Mouse (Mus musculus): ENCODE measurements around the gene Glis2.

The Glis2 gene

DNA sequence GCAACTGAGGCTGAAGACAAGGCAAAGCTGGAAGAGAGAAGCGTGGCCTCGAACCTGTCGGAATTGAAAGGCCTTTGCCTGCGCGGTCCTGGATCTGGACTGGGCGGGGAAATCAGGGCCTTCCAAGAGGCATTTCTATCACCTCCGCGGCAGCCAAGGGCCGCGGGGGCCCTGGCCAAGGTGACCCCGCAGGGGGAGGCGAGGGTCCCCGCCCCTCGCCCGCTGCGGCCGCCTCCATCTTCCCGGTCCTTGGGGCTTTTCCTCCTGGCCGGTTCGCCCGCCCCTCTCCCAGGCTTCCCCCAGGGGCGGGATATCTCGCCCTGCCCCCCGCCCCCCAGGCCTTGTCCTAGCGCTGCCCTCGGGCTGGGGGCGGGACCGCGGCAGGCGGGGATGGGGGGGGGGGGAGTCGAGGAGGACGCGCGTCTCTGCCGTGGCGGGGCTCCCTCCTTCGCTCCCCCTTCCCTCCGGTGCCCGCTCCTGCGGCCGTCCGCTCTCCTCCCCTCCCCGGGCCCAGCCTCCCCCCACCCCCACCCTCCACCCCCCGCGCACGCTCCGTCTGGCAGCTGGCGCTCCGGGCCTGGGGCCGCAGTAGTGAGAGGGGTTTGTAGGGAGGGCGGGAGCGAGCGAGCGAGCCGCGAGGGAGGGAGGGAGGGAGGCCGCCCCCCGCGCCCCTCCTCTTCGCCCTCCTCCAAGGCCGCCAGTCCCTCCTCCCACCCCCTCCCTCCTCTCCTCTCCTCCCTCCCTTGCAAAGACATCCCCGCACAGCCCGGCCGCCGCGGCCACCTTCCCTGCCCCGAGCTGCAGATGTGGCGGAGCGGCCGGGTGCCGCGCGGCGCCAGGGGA, at the start of gene Glis2:
Gene Glis2, plus strand, starts transcription at position 743 of the 843 bp plus-strand sequence.
- peak; percentile 24 for DNase-seq (ENCODE audit: extremely low read depth, low read depth)

DNA sequence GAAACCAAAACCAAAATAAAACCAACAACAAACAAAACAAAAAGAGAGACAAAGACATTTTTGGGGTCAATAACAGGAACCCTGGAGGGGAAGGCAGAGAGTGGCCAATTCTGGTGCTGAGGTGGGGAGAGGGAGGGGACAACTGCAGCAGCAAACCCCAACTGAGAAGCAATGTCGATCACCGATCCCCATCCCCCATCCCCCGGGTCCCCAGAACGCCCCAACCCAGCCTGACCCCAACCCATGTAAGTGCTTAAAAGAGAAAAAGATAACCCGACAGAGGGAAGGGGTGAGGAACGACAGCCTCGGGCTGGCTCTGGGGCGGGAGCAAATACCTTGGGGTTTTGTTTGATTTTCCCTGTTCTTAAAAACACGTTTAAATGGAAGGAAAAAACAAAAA, 49.7 kb upstream of the Glis2 start:
- no peak for DNase-seq (ENCODE audit: extremely low read depth, low read depth)

DNA sequence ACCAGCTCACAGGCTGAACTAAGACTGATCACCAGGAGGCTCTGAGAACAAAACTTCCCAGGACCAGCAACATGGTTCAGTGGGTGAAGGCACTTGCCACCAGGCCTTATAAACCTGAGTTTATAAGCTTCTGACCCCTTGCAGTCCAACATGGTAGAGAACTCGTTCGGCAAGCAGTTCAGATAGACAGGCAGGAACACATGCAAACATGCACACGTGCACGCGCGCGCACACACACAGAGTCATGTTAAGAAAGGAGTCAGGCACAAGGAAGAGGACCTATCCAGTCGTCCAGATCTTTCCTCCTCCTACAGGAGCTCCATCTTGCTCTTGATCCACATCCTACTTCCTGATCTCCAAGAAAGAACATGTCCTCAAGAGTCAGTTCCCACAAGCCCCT, 47.7 kb upstream of the Glis2 start:
- DNase-seq (ENCODE audit: extremely low read depth, low read depth), result no peak

DNA sequence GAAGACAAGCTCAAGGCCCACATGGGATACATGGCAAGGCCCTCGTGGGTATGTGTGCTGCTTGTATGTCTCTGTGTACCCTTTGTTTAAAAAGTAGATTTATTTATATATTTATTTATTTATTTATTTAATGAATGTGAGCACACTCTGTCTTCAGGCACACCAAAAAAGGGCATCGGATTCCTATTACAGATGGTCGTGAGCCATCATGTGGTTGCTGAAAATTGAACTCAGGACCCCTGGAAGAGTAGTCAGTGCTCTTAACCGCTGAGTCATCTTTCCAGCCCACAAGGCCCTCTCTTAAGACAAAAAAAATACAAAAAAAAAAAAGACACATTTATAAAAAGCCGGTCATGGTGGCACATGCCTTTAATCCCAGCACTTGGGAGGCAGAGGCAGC, 46.9 kb upstream of the Glis2 start:
- DNase-seq (ENCODE audit: extremely low read depth, low read depth), result no peak

DNA sequence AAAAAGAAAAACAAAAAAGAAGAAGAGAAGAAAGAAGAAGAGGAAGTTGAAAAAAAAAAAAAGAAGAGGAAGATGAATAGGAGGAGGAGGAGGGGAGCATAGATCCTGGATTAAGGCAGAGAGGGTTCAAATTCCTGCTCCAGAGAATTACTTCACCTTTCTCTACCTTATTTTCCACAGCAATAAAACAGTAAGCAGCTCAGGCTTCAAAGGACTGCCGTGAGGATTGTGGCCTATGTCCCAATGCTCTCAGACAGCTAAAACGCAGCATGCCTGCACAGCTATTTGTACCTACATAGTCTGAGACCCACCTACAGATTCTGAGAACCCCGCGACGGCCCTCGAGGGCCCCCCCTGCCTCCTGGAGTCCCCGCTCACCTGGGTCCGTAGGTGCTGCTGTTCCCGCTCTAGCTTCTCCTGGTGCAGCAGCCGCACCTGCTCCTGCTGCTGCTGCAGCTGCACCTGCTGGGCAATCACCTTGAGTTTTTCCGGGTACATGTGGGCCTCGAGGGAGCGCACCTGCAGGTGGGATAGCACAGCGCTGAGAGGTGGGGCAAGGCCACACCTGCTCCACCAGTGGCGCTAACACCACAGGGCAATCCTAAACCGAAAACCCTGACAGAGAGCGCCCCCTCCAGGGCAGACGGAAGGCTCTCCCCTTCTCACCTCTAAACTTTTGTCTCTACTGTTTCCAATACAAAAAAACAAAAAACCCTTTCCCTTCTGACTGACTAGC, 45.4 kb upstream of the Glis2 start:
- DNase-seq (ENCODE audit: extremely low read depth, low read depth), result no peak

DNA sequence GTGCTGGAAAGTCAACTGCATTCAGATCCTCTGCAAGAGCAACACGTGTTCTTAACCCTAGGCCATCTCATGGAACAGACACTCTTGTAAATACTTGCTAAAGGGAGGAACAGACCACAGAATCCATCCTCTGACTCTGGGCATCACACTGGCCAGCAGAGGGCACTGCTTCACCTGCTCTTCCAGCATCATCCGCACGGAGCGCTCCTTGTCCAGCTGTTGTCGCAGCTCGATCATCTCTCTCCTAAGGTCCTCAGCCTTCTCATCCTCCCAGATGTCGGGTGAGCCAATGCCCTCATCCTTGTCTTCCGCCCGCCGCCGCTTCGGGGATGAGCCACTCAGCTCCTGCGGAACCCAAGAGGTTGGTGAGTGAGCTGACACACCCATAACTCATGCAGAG, 43.5 kb upstream of the Glis2 start:
- no peak for DNase-seq (ENCODE audit: extremely low read depth, low read depth)

DNA sequence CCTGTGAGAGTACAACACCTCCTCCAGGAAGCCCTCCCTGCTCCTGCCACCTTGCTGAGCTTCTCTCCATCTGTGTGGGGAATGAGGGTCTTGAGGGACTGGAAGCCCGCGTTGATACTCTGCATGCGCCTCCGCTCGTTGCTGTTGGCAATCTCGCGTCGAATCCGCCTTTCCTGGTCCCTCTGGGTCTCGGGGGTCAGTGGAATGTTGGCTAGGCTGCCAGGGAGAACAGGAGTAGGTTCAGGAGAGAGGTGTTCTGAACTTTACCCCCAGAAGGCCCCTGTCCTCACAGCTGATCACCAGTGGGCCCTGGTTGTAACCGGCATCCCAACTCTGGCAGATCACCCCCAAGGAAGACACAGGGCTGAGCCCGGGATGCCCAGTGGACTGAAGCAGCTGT, 42.6 kb upstream of the Glis2 start:
- DNase-seq (ENCODE audit: extremely low read depth, low read depth), result no peak

DNA sequence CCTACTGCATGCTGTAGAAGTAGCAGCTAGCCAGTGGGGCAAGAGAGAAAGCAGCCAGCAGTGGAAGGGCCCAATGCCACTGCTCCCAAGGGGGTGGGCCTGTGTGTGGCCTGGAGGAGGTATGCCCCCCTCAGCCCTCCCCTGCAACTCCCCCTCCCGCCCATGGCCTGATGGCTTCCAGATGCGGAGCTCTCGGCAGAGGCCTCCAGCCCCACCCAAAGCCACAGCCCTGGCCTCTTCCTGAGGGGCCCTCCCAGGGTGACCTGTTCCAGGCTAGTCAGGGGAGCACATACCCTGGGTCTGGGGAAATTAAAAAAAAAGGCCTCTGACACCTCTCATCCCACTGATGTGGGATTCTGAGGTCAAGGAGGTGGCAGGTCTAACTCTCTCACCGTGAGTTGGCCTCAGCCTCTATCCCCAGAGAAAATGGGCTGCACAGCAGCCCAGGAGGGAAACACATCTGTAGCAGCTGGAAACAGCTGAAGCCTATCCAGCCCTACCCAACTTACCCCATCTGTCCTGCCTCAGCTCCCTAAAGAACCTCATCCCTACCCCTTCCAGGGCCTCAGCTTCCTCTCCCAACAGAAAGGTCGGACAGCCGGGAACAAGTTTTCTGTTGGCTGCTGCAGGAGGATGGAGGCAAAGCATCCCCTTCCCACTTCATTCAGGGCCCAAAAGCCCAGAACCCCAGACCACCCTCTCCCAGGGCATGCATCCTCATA, 41.5 kb upstream of the Glis2 start:
- no peak for DNase-seq (ENCODE audit: extremely low read depth, low read depth)

DNA sequence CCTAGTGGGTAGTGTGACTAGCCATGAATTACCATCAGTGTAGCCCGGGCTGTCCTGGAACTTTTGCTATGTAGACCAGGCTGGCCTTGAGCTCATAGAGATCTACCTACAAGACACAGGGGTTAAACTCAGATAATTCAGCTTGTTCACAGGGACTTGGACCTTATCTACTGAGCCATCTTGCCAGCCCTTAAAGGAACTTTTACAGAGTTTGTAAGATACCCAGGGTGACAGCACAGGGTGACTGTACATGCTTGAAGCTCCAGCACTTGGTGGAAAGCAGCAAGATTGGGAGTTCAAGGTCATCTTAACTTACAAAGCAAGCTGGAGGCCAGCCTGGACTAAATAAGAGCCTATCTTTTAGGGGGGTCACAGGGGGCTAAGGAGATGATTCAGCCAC, 39.0 kb upstream of the Glis2 start:
- DNase-seq (ENCODE audit: extremely low read depth, low read depth), result no peak

DNA sequence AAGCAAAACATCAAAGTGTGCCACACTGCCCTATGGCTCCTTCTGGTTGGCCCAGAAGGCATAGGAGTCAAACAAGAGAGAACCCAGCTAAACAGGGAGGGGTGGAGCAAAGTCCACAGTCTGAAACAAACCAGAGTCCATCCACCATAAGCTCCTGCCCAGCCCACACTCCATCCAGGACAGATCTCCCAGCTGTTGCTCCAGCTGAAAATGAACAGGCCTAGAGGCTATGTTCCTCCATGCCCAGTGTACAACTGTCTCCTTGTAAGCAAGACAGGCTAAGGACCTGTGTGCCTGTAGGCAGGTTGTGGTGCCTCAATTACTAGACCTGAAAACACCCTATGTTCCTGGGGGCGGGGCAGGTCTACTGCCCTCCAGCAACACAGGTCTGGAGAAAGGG, 37.4 kb upstream of the Glis2 start:
- no peak for DNase-seq (ENCODE audit: extremely low read depth, low read depth)

DNA sequence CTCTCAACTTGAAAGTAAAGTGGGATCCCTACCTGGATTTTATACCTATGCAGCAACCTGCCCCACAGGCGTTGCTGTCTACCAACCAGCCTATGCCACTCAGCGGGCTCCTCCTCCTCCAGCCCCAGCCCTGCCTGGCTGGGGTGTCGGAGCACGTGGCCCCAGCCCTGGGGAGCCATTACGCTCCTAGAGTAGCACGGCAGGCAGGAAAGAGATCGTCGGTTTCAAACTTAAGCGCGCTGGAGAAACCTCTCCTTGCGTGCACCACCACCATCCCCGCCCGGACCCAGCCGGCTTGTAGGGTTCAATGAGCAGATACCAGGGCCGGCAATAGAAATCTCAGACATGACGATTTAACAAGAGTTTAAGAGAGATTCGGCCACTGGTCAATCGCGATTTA, 36.6 kb upstream of the Glis2 start:
- no peak for DNase-seq (ENCODE audit: extremely low read depth, low read depth)

DNA sequence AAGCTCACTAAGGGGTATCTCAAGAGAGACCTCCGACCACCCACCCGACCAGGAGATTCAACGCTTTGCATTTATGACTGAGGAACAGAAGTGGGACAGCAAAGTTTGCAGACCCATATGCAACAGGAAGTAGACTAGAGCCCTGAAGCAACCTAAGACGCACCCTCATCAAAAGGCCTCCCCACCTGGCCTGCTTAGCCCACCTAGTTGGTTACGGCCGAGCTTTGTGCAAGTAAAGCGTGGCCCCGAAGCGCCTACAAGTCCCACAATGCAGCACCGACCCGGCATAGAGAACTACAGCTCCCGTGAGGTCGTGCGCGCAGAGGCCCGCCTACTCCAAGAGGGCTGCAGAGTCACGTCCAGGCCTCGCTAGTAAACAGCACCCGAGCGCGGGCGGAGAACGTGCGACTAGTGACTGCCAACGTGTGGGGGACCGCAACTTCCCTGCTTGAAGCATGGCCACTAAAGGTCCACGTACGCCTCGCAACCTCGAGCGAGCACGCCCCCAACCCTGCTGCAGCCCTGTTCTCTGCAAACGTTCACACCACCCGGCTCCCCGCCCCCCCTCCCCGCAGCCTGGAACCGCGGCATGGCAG, 36.0 kb upstream of the Glis2 start:
- peak; percentile 87 for DNase-seq (ENCODE audit: extremely low read depth, low read depth)

DNA sequence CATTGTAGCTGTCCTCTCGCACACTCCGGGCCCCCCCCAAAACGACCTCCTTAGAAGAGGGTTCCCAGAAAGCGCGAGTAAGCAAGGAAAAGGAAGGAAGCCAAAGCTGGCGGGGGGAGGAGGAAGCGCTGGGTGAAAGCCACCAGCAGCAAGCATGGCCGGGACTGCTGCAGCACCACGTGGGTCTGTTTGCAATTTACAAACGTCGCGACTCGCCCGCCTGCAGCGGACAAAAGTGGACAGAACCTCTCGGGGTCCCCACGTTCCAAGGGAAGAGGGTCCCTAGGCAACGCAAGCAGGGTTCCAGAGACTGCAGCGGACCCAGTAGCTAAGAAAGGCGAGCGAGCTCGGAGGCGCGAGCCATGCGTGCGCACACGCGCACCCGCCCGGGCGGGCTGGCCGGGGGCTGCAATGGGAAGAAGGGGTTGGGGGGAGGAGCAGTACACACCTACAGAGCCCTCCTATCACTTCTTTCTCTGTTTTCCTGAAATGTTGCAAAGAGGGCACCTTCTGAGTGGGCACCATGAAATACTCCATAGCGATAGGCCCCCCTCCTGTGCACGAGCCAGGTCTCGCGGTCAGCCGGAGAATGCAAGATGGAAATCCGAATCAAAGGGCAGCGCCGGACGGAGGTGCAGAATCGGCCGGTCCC, 35.4 kb upstream of the Glis2 start:
- no peak for DNase-seq (ENCODE audit: extremely low read depth, low read depth)

DNA sequence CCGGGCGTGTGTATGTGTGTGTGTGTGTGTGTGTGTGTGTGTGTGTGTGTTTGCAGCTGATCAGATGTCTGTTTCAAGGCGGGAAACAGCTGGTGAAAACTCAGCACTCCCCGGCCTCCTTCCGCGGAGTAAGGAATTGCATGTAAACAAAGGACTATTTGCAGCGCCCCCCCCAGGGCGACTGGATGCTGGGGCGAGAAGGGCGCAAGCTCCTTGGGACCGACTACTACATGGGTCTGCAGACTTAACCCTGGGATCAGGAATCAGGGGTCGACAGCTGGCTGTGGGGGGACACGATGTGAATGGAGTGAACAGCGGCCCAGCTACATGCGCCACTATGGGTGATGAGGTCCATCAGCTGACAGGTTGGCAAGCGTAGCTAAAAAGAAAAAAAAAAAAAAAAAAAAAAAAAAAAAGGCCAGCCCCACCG, 34.8 kb upstream of the Glis2 start, which contains the start of gene Tfap4:
Gene Tfap4, minus strand, starts transcription at position 140 of the 430 bp plus-strand sequence.
- DNase-seq (ENCODE audit: extremely low read depth, low read depth), result peak; percentile 89

DNA sequence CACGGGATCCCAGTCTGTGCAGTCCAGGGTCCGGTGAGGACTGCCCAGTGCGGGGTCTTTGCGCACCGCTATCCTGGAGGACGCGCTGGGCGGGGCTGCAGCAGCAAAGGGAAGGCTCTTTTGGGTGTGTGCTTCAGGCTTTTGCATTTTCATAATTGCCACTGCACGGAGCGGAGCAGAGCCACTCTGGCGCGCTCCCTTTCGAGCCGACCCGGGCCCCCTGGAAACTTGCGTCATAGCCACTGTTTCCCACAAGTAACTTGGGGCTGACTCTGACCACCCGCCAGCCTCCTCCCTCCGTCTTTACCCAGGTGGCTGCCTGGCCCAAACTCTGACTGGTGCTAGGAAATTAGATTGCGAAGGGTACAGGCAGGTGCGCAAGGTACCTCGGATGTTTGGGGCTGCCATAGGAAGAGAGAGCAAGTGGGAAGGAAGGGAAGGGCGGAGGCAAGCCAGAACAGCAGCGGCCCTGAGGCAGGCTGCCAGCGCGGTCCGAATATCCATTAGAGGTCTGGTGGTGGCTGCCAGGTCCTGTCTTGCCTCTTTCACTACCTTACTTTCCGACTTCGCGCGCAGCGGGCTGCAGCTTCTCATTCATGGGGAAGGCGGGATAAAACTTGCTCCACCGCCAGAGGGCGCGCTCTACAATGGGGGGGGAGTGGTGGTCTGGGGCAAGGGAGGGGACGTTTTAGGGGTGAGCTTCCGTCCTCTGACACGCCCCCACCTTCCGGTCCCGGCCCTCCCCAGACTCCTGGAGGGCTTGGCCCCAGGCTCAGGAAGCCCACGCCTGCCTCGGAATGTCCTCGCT, 34.2 kb upstream of the Glis2 start:
- no peak for DNase-seq (ENCODE audit: extremely low read depth, low read depth)

DNA sequence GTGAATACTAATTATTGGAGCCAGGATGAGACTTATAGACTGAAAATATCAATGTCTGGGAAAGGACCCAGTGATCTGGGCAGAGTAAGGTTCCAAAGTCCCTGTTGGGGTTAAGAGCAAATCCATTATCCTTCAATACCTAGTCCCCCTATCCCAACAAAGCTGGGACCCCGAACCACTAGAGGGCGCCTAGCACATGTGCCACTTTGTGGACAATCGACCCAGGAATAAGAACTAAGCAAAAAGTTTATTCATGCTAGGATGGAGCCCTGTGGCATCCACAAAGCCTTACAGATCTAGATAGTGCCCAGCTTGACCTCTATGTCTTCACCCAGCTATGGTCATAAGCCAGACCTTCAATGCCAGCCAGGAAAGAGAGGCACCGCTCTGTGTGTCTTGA, 26.6 kb upstream of the Glis2 start:
- peak; percentile 60 for DNase-seq (ENCODE audit: extremely low read depth, low read depth)

DNA sequence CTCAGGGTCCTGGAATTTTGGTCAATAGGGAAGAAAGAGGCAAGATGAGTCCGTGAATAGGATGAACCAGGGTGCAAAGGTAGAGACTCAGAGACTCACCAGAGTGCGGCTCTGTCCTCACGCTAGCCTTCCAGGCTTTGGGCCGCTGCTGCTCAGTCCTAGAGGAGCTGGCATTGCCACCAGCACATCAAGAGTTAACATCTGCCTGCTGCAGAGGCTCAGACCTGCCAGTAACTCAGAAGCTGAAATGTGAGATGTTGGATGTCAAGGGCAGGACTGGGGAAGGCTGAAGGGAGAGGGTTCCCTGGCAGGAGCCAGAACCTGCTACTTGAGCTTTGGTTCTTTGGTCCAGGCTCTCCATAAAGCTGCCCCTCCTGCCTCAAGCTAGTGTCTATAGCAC, 23.8 kb upstream of the Glis2 start:
- DNase-seq (ENCODE audit: extremely low read depth, low read depth), result no peak

DNA sequence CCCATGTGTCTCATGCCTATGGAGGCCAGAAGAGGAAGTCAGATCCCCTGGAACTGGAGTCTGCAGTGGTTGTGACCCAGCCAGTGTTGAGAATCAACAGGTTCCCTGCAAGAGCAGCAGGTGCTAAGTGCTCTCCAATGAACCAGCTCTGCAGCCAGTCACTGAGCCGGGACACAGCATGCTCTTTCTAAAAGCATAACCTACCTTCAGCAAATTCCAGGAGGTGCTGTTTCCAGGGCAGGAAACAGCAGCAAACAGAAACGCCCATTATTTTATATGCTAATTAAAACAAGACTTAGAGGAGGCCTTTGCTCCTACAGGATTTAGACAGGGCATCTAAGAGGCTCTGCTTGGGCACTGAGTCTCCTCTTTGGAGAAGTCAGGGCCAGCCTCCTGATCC, 18.5 kb upstream of the Glis2 start:
- DNase-seq (ENCODE audit: extremely low read depth, low read depth), result no peak

DNA sequence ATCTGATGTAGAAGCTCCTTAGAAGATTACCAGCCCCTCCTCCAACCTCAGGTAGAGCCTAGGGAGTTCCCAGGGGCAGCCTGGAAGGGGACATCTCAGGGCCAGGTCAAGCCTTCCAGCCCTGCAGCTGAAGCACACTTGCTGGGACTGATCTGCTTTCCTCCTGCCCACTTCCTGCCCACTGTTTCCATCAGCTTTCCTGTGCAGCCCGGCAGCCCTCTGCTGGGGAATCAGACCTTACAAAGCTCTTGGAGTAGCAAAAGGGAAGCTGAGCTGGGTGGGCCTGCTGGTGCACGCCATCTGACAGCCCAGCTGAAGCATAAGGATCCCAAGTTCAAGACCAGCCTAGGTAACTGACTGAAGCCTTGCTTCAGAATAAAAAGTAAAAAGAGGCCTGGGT, 17.6 kb upstream of the Glis2 start:
- no peak for DNase-seq (ENCODE audit: extremely low read depth, low read depth)

DNA sequence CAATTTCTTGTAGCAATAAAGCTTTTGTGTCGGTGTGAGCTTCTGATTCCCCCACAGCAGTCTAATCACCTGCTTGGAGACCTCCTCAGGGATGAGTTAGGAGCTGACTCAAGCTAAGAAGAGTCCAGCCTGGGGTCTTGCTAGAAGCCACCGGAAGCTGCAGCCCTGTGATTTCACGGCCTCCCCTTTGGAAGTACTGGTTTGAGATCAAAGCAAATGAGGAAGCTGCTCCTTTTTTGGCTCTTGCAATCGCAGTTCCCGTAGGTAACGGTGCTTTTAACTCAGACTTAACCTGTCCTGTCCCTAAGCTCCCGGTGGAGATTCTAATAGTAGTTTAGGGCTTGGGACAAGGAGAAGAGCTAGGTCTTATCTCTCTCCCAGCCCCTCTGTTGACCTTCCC, 15.9 kb upstream of the Glis2 start:
- DNase-seq (ENCODE audit: extremely low read depth, low read depth), result no peak

Data from MEL-GATA-1-ER (cell line).